Mouse (Mus musculus) heart, adult 2 months (tissue): ENCODE results near the gene Fbxo47.

Source experiments
- CTCF ChIP-seq: fragments of 200-600 bp; IDR thresholded peaks from 2 replicates; pipeline ENCODE4 v1.8.1; 2022; ENCODE audit warnings: antibody characterized with exemption, mild to moderate bottlenecking, moderate library complexity
- POLR2A ChIP-seq: fragments of 200-500 bp; IDR thresholded peaks from 2 replicates; pipeline ENCODE4 v1.6.1; 2011; ENCODE audit warnings: mild to moderate bottlenecking, low read depth, low read length, control low read depth; ENCODE audit not compliant: insufficient read depth

GRCm38 (mm10) chr11:97806613-97806964 lies 77.4 kb downstream of the Fbxo47 start:
- TF ChIP-seq CTCF = no peak
- TF ChIP-seq POLR2A = no peak
